Mouse (Mus musculus) thymus, adult 2 months (tissue): ENCODE data around the gene D930048N14Rik.

ENCODE experiments used
- CTCF ChIP-seq: fragments of 200-500 bp; IDR thresholded peaks from 2 replicates; pipeline ENCODE4 v1.5.1; 2012; ENCODE audit warnings: mild to moderate bottlenecking, control low read depth, low read length, moderate library complexity, borderline replicate concordance; ENCODE audit not compliant: control insufficient read depth, poor library complexity, insufficient read depth; ENCODE audit errors: extremely low read depth
- POLR2A ChIP-seq: fragments of 200-500 bp; IDR thresholded peaks from 2 replicates; pipeline ENCODE4 v1.6.1; 2012; ENCODE audit warnings: mild to moderate bottlenecking, low read length, control low read depth, moderate library complexity; ENCODE audit not compliant: control insufficient read depth, poor library complexity, insufficient read depth; ENCODE audit errors: extremely low read depth

DNA sequence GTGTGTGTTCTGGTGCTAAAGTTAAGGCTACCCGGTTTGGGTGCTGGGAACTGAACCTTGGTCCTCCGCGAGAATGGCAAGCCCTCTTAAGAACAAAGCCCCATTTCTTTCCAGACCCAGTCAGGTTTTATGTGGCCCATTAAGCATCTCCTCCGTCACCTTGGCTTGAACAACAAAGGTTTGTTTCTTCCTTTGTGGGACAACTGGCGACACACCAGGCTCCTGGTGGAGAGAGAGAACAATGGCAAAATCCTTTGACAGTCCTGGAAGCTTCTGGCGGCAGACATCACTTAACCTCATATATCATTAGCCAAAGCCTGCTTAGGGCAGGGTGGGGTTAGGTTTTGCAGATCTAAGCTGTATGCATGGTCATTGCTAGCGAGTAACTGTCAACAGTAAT lies 11.9 kb downstream of the D930048N14Rik start:
- TF ChIP-seq POLR2A (no peak), CTCF (no peak)
